Mouse (Mus musculus) adipocyte (in vitro differentiated cells): Measurements from ENCODE around the gene Zfp366.

Source experiments
- DNase-seq: peaks from one replicate; pipeline ENCODE4 v3.0.0-alpha.2; 2016; ENCODE audit warnings: low spot score

Zfp366 gene

GRCm38 (mm10) chr13:99227456-99228250 is 43.0 kb downstream of the Zfp366 start:
- no peak for DNase-seq

- DNase-seq: no peak
Observed at GRCm38 (mm10) chr13:99228821-99229570, 44.4 kb downstream of the Zfp366 start.

GRCm38 (mm10) chr13:99229641-99230494 is 45.2 kb downstream of the Zfp366 start:
- DNase-seq: no peak

GRCm38 (mm10) chr13:99230495-99230868 is 45.9 kb downstream of the Zfp366 start:
- DNase-seq: no peak

- no peak for DNase-seq
Observed at GRCm38 (mm10) chr13:99233333-99233732, 48.7 kb downstream of the Zfp366 start.

GRCm38 (mm10) chr13:99233956-99234355 is 49.3 kb downstream of the Zfp366 start:
- DNase-seq: no peak

GRCm38 (mm10) chr13:99235428-99236210 is 51.0 kb downstream of the Zfp366 start:
- DNase-seq: no peak

- no peak for DNase-seq
Observed at GRCm38 (mm10) chr13:99236222-99236621, 51.6 kb downstream of the Zfp366 start.

- no peak for DNase-seq
Observed at GRCm38 (mm10) chr13:99237122-99237521, 52.5 kb downstream of the Zfp366 start.

GRCm38 (mm10) chr13:99237841-99238216 is 53.2 kb downstream of the Zfp366 start:
- DNase-seq: no peak

GRCm38 (mm10) chr13:99238217-99239160 is 53.9 kb downstream of the Zfp366 start:
- peak; percentile 24 for DNase-seq

- DNase-seq: no peak
Observed at GRCm38 (mm10) chr13:99239161-99239530, 54.5 kb downstream of the Zfp366 start.

- no peak for DNase-seq
Observed at GRCm38 (mm10) chr13:99239741-99240140, 55.1 kb downstream of the Zfp366 start.

GRCm38 (mm10) chr13:99241984-99242383 is 57.4 kb downstream of the Zfp366 start:
- DNase-seq: no peak

GRCm38 (mm10) chr13:99242895-99243294 is 58.3 kb downstream of the Zfp366 start:
- DNase-seq: no peak

GRCm38 (mm10) chr13:99243831-99244230 is 59.2 kb downstream of the Zfp366 start:
- no peak for DNase-seq

GRCm38 (mm10) chr13:99244471-99244870 is 59.8 kb downstream of the Zfp366 start:
- no peak for DNase-seq

GRCm38 (mm10) chr13:99244896-99245295 is 60.3 kb downstream of the Zfp366 start:
- no peak for DNase-seq

GRCm38 (mm10) chr13:99245916-99246460 is 61.4 kb downstream of the Zfp366 start:
- no peak for DNase-seq

- no peak for DNase-seq
Observed at GRCm38 (mm10) chr13:99250806-99251205, 66.2 kb downstream of the Zfp366 start.
